Mouse (Mus musculus) left cerebral cortex, postnatal 25 days (tissue): ENCODE results near the gene Sprr2a3. TPM values are rescaled to one million over a fixed set of nuclear protein-coding genes. Genes with fewer than 3 reads are reported as not detected.
"Not testable (repeated sequence)": the region's sequence is repeated elsewhere in the genome, so short reads cannot be mapped to it uniquely, and the experiment has no call there.

Experiments
- DNase-seq, 2 experiments: peaks; one replicate each; pipeline ENCODE4 v3.0.0; 2022; ENCODE audit warnings: low spot score in 2 of 2, mixed read lengths in 1 of 2
- intact Hi-C: fragments of 180-260 bp; cut with DNase I; formaldehyde crosslinking; loops from one replicate; pipeline ENCODE4 v1.15.1; 2025
- total RNA-seq, 2 experiments: library from RNA; stranded (reverse); gene quantifications; 2 replicates each; pipeline ENCODE4 v1.2.3; 2021

Gene Sprr2a3
- not detected for total RNA-seq

- intact Hi-C loops, DNase-seq: not testable (repeated sequence)
Observed at GRCm38 (mm10) chr3:92285101-92285500, at the start of gene Sprr2a3. Gene Sprr2a3, plus strand, starts transcription at chr3:92285417.

- intact Hi-C loops, DNase-seq: not testable (repeated sequence)
Observed at GRCm38 (mm10) chr3:92236463-92237189, 48.6 kb upstream of the Sprr2a3 start.

DNA sequence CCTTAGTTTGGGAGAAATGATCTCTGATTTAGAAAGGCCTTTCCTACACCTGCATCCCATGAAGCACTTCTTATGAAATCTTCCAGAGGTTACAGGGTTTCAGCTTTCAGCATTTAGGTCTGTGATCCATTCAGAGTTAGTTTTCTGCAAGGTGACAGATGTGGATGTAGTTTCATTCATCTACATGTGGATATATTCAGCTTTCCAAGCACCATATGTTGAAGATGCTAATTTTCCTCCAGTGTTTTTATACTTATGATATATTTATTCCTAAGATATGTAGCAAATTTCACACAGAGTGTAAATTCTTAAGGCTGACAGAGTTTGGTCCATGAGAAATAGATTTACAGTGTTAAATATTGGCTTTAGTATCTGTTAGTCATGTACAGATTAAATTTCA is 46.5 kb upstream of the Sprr2a3 start:
- DNase-seq, intact Hi-C loops: not testable (repeated sequence)

DNA sequence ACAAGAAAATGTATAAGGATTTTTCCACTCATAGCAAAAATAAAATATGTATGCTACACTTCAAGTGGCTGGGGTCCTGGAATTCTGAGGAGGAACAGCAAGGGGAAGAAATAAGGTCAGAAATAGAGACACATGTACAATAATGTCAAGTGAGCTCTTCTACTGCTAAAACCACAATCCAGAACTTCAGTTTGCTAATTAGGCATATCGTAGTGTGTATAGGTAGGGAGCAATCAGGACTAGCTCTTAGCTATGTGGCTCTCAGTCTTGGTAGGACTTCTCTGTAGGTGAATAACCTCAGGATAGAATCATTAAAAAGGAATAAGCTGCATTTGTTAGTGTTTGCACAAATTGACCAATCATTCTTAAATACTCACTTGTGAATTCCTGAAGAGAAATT is 46.0 kb upstream of the Sprr2a3 start:
- DNase-seq, intact Hi-C loops: not testable (repeated sequence)

GRCm38 (mm10) chr3:92244833-92245232 is 40.4 kb upstream of the Sprr2a3 start:
- intact Hi-C loops, DNase-seq: not testable (repeated sequence)

DNA sequence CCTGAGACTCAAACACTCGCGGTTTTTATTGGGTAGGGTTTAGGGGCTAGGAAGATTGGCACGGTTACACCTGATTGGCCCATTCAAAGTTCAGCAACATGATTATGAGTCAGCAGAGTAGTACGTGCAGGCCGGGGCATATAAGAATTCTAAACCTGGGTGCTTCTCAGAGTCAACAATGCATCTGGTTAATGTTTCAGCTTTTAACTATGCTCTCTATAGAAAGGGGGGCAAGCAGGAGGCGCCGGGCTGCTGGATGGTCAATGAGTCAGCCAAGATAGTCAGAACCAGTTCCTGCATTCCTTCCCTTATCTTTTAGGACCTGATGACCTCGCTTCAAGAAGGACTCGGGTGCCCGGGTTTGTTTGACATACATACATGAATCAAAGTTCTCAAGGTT is 39.0 kb upstream of the Sprr2a3 start:
- intact Hi-C loops, DNase-seq: not testable (repeated sequence)

- intact Hi-C loops, DNase-seq: not testable (repeated sequence)
Observed at GRCm38 (mm10) chr3:92248494-92248893, 36.7 kb upstream of the Sprr2a3 start.

DNA sequence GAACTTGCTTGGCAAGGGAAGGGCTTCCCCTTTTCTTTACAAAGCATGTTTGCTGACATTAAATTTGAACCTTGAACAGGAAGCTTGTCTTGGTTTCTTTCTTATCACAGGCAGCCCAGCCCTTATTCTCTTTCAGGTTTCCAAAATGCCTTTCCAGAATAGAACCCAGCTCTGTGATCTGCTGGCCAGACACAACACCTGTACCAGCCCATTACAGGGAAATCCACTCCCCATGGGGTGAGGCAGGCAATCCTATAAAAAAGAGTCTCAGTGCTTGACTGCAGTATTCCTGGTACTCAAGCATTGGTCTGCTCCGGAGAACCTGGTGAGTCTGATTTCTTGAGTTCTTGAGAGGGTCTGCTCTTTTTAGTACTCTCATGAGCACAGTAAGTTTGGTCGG is 34.8 kb upstream of the Sprr2a3 start:
- DNase-seq, intact Hi-C loops: not testable (repeated sequence)

DNA sequence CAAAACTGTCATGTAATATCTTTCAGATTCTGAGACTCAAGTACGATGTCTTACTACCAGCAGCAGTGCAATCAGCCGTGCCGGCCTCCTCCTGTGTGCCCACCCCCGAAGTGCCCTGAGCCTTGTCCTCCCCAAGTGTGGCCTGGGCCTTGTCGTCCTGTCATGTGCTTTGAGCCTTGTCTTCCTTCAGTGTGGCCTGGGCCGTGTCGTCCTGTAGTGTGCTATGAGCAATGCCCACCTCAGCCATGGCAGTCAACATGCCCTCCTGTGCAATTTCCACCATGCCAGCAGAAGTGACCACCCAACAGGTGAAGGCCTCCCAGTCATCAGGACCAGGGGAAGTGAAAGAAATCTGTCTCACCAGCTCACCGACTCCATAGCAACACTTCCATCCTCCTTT is 31.4 kb upstream of the Sprr2a3 start:
- intact Hi-C loops, DNase-seq: not testable (repeated sequence)

- not testable (repeated sequence) for DNase-seq
Observed at GRCm38 (mm10) chr3:92258526-92258925, 26.7 kb upstream of the Sprr2a3 start.

GRCm38 (mm10) chr3:92263462-92263861 is 21.8 kb upstream of the Sprr2a3 start:
- intact Hi-C loops, DNase-seq: not testable (repeated sequence)

More at GRCm38 (mm10) chr3:92258526-92258925, 26.7 kb upstream of the Sprr2a3 start:
- intact Hi-C loops: not testable (repeated sequence)

- intact Hi-C loops, DNase-seq: not testable (repeated sequence)
Observed at GRCm38 (mm10) chr3:92271414-92271985, 13.7 kb upstream of the Sprr2a3 start.

DNA sequence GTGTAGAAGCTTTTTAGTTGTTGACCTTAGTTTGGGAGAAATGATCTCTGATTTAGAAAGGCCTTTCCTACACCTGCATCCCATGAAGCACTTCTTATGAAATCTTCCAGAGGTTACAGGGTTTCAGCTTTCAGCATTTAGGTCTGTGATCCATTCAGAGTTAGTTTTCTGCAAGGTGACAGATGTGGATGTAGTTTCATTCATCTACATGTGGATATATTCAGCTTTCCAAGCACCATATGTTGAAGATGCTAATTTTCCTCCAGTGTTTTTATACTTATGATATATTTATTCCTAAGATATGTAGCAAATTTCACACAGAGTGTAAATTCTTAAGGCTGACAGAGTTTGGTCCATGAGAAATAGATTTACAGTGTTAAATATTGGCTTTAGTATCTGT is 11.7 kb upstream of the Sprr2a3 start:
- intact Hi-C loops, DNase-seq: not testable (repeated sequence)

GRCm38 (mm10) chr3:92274018-92274417 is 11.2 kb upstream of the Sprr2a3 start:
- intact Hi-C loops: not testable (repeated sequence)

DNA sequence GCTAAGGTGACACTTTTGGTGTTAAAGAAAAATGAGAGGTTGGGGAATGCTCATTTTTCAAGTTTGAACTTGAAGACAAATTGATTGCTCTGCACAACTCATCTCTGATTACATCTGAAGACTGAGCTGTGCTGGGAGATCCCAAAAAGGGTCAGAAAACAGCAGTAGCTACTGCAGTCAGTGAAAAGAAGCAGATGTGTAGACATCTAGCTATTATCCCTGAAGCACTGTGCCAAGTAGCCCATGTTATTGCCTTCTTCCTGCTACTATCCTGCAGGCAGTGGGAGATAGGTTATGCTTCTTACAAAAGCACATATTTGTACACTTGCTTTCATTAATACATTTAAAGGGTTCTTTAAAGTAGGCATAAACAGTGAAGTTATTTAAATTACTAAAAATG is 5.6 kb upstream of the Sprr2a3 start:
- intact Hi-C loops: not testable (repeated sequence)

More at GRCm38 (mm10) chr3:92274018-92274417, 11.2 kb upstream of the Sprr2a3 start:
- DNase-seq: not testable (repeated sequence)

GRCm38 (mm10) chr3:92280963-92281606 is 4.1 kb upstream of the Sprr2a3 start:
- intact Hi-C loops: not testable (repeated sequence)

More for the DNA sequence above, 5.6 kb upstream of the Sprr2a3 start:
- DNase-seq: not testable (repeated sequence)

GRCm38 (mm10) chr3:92288489-92288888 is 3.3 kb downstream of the Sprr2a3 start:
- intact Hi-C loops, DNase-seq: not testable (repeated sequence)

More at GRCm38 (mm10) chr3:92280963-92281606, 4.1 kb upstream of the Sprr2a3 start:
- DNase-seq: not testable (repeated sequence)

DNA sequence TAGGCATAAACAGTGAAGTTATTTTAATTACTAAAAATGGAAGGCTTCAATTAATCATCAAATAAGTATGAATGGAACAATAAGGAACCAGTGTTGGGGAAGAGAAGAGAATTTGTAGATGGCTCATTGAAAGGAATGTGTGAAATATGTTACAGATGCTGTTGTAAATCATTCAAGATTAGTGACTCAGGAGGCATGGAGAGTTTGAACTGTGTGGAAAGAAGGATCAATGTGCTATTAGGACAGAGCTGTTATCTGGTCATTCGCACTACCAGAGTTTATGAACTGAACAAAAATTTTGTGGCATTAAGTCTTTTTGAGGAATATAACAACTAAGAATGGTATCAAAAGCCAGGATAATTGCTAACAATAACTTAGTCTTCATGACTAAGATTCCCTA is 22.2 kb downstream of the Sprr2a3 start:
- no peak for DNase-seq
- intact Hi-C loops: no loop called here

DNA sequence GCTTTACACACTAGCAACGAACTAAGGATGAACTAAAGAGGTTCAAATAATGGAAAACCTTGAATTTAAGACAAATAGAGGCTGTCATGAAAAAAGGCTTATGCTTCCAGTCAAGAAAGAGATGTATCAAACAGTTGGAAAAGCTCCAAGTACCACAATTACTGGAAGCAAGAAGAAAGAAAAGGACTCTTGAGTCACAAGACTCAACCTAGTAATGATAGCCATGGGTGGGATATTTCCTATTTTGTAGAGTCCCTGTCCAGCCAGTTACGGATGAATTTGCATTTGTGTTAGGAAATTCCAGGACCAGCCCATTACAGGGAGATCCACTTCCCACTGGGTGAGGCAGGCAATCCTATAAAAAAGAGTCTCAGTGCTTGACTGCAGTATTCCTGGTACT is 31.1 kb downstream of the Sprr2a3 start, which contains the start of gene Sprr2b:
Sprr2b (plus strand) TSS at position 301 of the 400 bp plus-strand sequence.
- no peak for DNase-seq
- intact Hi-C loops: no loop called here

DNA sequence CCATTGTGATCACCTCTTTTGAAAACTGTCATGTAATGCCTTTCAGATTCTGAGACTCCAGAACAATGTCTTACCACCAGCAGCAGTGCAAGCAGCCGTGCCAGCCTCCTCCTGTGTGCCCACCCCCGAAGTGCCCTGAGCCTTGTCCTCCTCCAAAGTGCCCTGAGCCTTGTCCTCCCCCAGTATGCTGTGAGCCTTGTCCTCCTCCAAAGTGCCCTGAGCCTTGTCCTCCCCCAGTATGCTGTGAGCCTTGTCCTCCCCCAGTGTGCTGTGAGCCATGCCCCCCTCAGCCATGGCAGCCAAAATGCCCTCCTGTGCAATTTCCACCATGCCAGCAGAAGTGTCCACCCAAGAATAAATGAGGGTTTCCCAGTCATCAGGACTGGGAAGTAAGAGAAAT is 32.2 kb downstream of the Sprr2a3 start:
- intact Hi-C loops: no loop called here
- no peak for DNase-seq
